Mouse (Mus musculus): ENCODE results near the gene Zfp91. TPM values are rescaled to one million over a fixed set of nuclear protein-coding genes. Genes with fewer than 3 reads are reported as not detected.

Zfp91 gene
- total RNA-seq, 2 experiments from 2014 or later: 80.6 to 86.3 TPM

Other genes starting within 250 kb of the Zfp91 start
- 10 to 100 TPM; 20.3 to 53.3 TPM for gene Gm4952, start 196.2 kb downstream of the Zfp91 start, total RNA-seq (2021)
- gene Glyat, start 162.8 kb downstream of the Zfp91 start, total RNA-seq (2021): 1 to 10 TPM; 4.0 to 6.2 TPM
- not detected for gene Olfr1442, start 125.7 kb downstream of the Zfp91 start, total RNA-seq (2021)
- not detected for gene Olfr1443, start 118.0 kb downstream of the Zfp91 start, total RNA-seq (2021)
- 1 to 10 TPM; 3.3 to 5.8 TPM for gene Keg1, start 100.3 kb downstream of the Zfp91 start, total RNA-seq (2021)
- gene Cntf, start 30.5 kb downstream of the Zfp91 start, total RNA-seq (2021): 1 to 10 TPM; 2.9 to 3.5 TPM
- gene Lpxn, start 67 bp upstream of the Zfp91 start, total RNA-seq (2021): 1 to 10 TPM; 2.0 to 2.1 TPM
- not detected for gene Gm5244, start 50.6 kb upstream of the Zfp91 start, total RNA-seq (2021)
- not detected for gene Olfr1444, start 61.2 kb upstream of the Zfp91 start, total RNA-seq (2021)
- not detected for gene Olfr1445, start 87.7 kb upstream of the Zfp91 start, total RNA-seq (2021)
- gene Olfr1446, start 97.4 kb upstream of the Zfp91 start, total RNA-seq (2021): not detected
- gene Olfr1447, start 107.6 kb upstream of the Zfp91 start, total RNA-seq (2021): not detected
- not detected for gene Olfr1448, start 128.3 kb upstream of the Zfp91 start, total RNA-seq (2021)
- gene Olfr1449, start 134.7 kb upstream of the Zfp91 start, total RNA-seq (2021): not detected
- not detected for gene Olfr1450, start 154.1 kb upstream of the Zfp91 start, total RNA-seq (2021)
- not detected for gene Olfr1451, start 198.9 kb upstream of the Zfp91 start, total RNA-seq (2021)
- not detected for gene Olfr1453, start 232.2 kb upstream of the Zfp91 start, total RNA-seq (2021)